Mouse (Mus musculus) forebrain, embryonic 13.5 days (tissue): ENCODE results near the gene R3hdm2. TPM values are rescaled to one million over a fixed set of nuclear protein-coding genes. Genes with fewer than 3 reads are reported as not detected.
A peak's percentile ranks its signal among the peaks of the same experiment; 100 is the strongest.

Source experiments
- ATAC-seq: fragments of 200-750 bp; cut with Nextera tagmentation; 2 replicates; pipeline ENCODE4 v1.8.0; 2017
- H3K27ac ChIP-seq: fragments of 300-500 bp; sonication (generic); 2 replicates; pipeline ENCODE4 v1.5.1; 2015; ENCODE audit warnings: inconsistent platforms, mild to moderate bottlenecking, moderate library complexity
- H3K27me3 ChIP-seq: fragments of 300-500 bp; sonication (generic); 2 replicates; pipeline ENCODE4 v1.6.1; 2015; ENCODE audit warnings: mild to moderate bottlenecking, inconsistent platforms
- H3K36me3 ChIP-seq: fragments of 300-500 bp; sonication (generic); 2 replicates; pipeline ENCODE4 v1.6.1; 2015; ENCODE audit warnings: mild to moderate bottlenecking, inconsistent platforms; ENCODE audit not compliant: poor library complexity, severe bottlenecking
- H3K4me1 ChIP-seq: fragments of 300-500 bp; sonication (generic); 2 replicates; pipeline ENCODE4 v1.6.1; 2015; ENCODE audit warnings: inconsistent platforms
- H3K4me2 ChIP-seq: fragments of 300-500 bp; sonication (generic); 2 replicates; pipeline ENCODE4 v1.6.1; 2015; ENCODE audit warnings: inconsistent platforms, mild to moderate bottlenecking, moderate library complexity
- H3K4me3 ChIP-seq: fragments of 300-500 bp; sonication (generic); 2 replicates; pipeline ENCODE4 v1.5.1; 2015; ENCODE audit warnings: mild to moderate bottlenecking, inconsistent platforms
- H3K9ac ChIP-seq: fragments of 300-500 bp; sonication (generic); 2 replicates; pipeline ENCODE4 v1.6.1; 2015; ENCODE audit warnings: mild to moderate bottlenecking, inconsistent platforms
- H3K9me3 ChIP-seq: fragments of 300-500 bp; sonication (generic); replicated peaks from 2 replicates; pipeline ENCODE4 v1.6.1; 2016; ENCODE audit warnings: inconsistent platforms
- WGBS: fragments of 180-500 bp; shearing (Covaris S2); methylation state at CpG from one replicate; pipeline ENCODE4 v1.1.7; 2015; 5-methylcytosine and 5-hydroxymethylcytosine counted together
- polyA plus RNA-seq: library from polyadenylated mRNA; unstranded; fragments of >200 nt; fragmentation: Nextera tagmentation; extraction: Ambion mirVana; gene quantifications from 2 replicates; pipeline ENCODE4 v1.2.1, GENCODE M21; 2015

R3hdm2 gene
- polyA plus RNA-seq, result 35.7 and 39.3 TPM in 2 replicates

GRCm38 (mm10) chr10:127380251-127380691, at the start of gene R3hdm2:
Gene R3hdm2, plus strand, starts transcription at chr10:127380327.
- peak within 1 kb of the TSS; percentile 73 for H3K4me3 ChIP-seq
- no peaks in the 10 kb centered on the region for H3K27me3 ChIP-seq
- H3K9me3 ChIP-seq, result no peaks in the 10 kb centered on the region
- H3K36me3 ChIP-seq, result no peaks in the 10 kb centered on the region
- H3K9ac ChIP-seq, result peak within 1 kb of the TSS; percentile 81
- peak within 1 kb of the TSS; percentile 86 for H3K27ac ChIP-seq
- peak; percentile 97 for ATAC-seq
- H3K4me1 ChIP-seq, result peaks cover 25% of the 10 kb centered on the region
- WGBS, result 0% methylated on average over 46 of the region's 53 CpGs
- H3K4me2 ChIP-seq, result peak within 1 kb of the TSS; percentile 74

DNA sequence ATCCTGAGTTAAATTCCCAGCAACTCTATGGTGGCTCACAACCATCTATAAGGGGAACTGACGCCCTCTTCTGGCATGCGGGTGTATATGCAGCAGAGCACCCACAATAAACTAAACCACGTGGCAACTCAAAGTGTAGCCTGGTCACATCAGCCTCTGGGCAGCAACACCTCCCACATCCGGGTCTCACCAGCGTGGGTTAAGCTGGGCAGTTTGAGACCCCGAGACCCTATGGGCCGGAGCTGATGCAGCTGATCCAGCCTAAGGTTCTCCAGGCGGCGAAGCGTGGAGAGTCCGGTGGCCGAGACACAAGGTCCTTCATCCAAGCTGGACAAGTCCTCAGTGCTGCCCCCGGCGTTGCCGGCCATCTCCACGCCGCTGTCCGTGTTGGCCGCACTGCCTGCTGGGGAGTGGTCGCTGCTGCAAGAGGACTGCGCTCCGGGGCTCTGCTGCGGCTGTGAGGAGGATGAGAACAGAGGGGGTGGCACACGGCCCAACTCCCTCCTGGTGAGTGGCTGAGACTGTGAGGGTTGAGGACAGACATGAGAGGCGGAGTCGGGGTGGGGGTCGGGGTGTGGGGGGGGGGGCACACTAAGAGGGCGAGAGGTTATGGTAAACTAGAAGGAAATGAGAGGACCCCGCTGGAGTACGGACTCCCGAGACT, 47.8 kb upstream of the R3hdm2 start:
- Histone ChIP-seq H3K36me3 (no peaks in the 10 kb centered on the region), H3K27ac (no peak overlapping the region), H3K4me2 (peak overlapping the region; percentile 53), H3K9me3 (no peaks in the 10 kb centered on the region), H3K4me1 (no peaks in the 10 kb centered on the region), H3K9ac (peak overlapping the region; percentile 26; the same call in 1 of the 2 replicates), H3K27me3 (peaks cover 54% of the 10 kb centered on the region), H3K4me3 (peak overlapping the region; percentile 22)
- WGBS, result 24% methylated on average over 30 of the region's 31 CpGs
- no peak for ATAC-seq

GRCm38 (mm10) chr10:127333152-127333551, 47.0 kb upstream of the R3hdm2 start:
- Histone ChIP-seq H3K9ac (no peak overlapping the region), H3K27ac (no peak overlapping the region), H3K4me3 (no peak overlapping the region), H3K9me3 (no peaks in the 10 kb centered on the region), H3K27me3 (peaks cover 48% of the 10 kb centered on the region), H3K4me1 (no peaks in the 10 kb centered on the region), H3K36me3 (no peaks in the 10 kb centered on the region), H3K4me2 (no peak overlapping the region)
- WGBS, result 70% methylated on average over 5 of the region's 5 CpGs
- ATAC-seq, result no peak

- H3K27me3 ChIP-seq, result peaks cover 39% of the 10 kb centered on the region
- H3K9ac ChIP-seq, result no peak overlapping the region
- H3K4me2 ChIP-seq, result no peak overlapping the region
- H3K36me3 ChIP-seq, result no peaks in the 10 kb centered on the region
- H3K9me3 ChIP-seq, result no peaks in the 10 kb centered on the region
- H3K27ac ChIP-seq, result no peak overlapping the region
- H3K4me1 ChIP-seq, result peaks cover 14% of the 10 kb centered on the region
- no peak overlapping the region for H3K4me3 ChIP-seq
- WGBS, result 61% methylated on average over 1 of the region's 1 CpGs
- ATAC-seq, result no peak
Observed at GRCm38 (mm10) chr10:127335271-127335670, 44.9 kb upstream of the R3hdm2 start.

DNA sequence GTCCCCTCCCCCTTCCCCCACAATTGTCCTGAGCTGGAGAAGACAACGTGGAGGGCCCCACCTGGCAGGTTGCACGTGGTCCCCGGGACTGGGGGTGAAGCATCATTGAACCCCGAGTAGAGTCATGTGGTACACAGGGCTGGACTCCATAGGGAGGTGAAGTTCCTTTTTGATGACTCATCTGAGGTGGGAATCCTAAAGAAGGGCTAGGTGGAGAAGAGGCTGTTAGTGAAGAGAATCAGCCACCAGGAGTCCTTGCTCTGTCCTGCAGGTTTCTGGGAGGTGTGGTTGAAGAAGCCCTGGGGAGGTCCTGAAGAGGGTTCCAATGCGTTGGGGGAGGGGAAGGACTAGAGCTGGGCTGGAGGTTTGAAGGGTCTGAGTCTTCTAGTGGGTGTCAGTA, 43.2 kb upstream of the R3hdm2 start:
- Histone ChIP-seq H3K9me3 (no peaks in the 10 kb centered on the region), H3K36me3 (no peaks in the 10 kb centered on the region), H3K4me3 (no peak overlapping the region), H3K9ac (no peak overlapping the region), H3K27me3 (peaks cover 40% of the 10 kb centered on the region), H3K4me1 (peaks cover 31% of the 10 kb centered on the region), H3K4me2 (no peak overlapping the region), H3K27ac (no peak overlapping the region)
- no peak for ATAC-seq
- 77% methylated on average over 5 of the region's 5 CpGs for WGBS

- no peak overlapping the region for H3K27ac ChIP-seq
- H3K27me3 ChIP-seq, result peaks cover 40% of the 10 kb centered on the region
- H3K4me2 ChIP-seq, result no peak overlapping the region
- peaks cover 37% of the 10 kb centered on the region for H3K4me1 ChIP-seq
- 78% methylated on average over 6 of the region's 6 CpGs for WGBS
- ATAC-seq, result no peak
- H3K36me3 ChIP-seq, result no peaks in the 10 kb centered on the region
- H3K9ac ChIP-seq, result no peak overlapping the region
- no peaks in the 10 kb centered on the region for H3K9me3 ChIP-seq
- no peak overlapping the region for H3K4me3 ChIP-seq
Observed at GRCm38 (mm10) chr10:127337536-127338099, 42.5 kb upstream of the R3hdm2 start.

DNA sequence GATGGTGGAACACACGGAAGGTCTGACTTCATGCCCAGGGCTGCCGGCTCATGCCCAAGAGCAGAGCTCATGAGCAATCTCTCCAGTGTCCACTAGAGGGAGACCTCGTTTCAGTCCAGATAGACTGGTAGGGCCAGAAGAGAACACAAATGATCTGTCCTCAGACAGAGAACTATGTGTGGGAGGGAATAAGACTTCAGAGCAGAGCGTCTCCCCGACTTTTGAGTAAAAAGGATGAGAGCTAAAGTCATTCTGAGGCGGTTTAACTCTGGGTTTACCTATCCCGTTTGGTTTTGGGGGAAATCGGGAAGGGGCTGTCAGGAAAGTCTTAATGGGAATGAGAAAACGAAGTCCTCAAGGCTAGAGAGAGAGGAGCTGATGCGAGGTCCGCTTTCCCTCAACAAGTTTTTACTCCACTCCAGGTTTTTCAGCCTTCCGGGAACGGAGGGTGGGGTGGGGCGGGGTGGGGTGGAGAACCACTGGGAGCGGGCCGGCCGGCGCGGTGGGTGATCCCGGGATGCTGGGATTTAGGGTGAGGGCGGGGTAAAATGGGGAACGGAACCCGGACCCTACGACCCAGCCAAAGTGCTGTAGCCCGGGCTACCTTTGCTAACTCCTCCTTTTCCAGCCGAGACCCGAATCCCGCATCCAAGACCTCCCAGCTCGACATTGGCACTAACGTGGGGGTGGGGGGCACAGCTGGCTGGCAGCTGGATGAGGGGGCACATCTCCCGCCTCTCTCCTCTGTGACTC, 41.0 kb upstream of the R3hdm2 start:
- peak overlapping the region; percentile 40 for H3K4me3 ChIP-seq
- 0% methylated on average over 30 of the region's 31 CpGs for WGBS
- H3K9ac ChIP-seq, result peak overlapping the region; percentile 54; the same call in 1 of the 2 replicates
- peaks cover 40% of the 10 kb centered on the region for H3K27me3 ChIP-seq
- no peaks in the 10 kb centered on the region for H3K9me3 ChIP-seq
- H3K4me2 ChIP-seq, result peak overlapping the region; percentile 73
- peaks cover 37% of the 10 kb centered on the region for H3K4me1 ChIP-seq
- H3K27ac ChIP-seq, result no peak overlapping the region
- peak; percentile 70 for ATAC-seq
- H3K36me3 ChIP-seq, result no peaks in the 10 kb centered on the region

DNA sequence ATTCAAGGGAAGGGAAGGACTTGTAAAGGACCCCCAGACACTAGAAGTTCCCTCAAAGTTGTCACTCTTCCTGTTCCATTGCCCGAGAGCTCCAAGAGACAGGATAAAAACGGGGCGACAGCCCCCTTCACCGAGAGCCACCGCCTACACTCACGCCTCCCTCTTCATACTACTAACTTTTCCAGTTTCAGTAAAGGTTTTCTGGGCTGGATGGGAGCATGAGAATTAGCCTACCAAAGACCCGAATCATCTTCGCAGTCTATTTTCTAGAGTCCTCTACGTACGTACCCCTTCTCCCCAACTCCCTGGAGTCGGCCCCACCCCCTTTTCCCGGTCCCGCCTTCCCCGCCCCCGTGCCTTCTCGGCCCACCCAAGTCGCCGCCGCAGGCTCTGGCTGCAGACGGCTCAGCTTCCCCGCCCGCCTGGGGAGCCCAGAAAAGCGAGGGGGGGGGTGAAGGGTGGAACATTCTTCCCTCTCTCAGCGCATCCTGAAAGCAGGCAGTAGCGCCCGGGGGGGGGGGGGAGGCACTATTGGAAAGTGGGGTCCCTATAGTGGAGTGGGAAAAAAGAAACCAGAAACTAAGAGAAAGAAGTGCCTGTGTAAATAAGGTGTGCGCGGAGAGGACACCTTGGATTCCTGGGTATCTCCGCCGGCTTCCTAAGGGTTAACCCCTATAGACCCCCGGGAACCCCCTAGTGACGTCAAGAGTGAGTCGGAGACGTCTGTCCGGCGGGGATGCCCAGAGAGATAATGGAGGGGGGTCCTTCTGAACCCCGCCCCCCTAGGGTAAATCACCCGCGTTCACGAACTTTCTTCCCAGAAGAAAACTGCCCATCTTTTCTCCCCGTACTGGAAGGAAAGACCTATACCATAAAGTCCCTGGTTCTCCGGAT, 40.2 kb upstream of the R3hdm2 start:
- peak overlapping the region; percentile 73 for H3K4me2 ChIP-seq
- under 1% methylated on average over 42 of the region's 42 CpGs for whole genome bisulfite sequencing
- H3K36me3 ChIP-seq, result no peaks in the 10 kb centered on the region
- H3K27me3 ChIP-seq, result peaks cover 40% of the 10 kb centered on the region
- H3K27ac ChIP-seq, result no peak overlapping the region
- H3K9ac ChIP-seq, result peak overlapping the region; percentile 54; the same call in 1 of the 2 replicates
- peaks cover 37% of the 10 kb centered on the region for H3K4me1 ChIP-seq
- 0 out of 2 replicates have a peak, but pooled peaks cover 2% of the 10 kb centered on the region for H3K9me3 ChIP-seq
- peak; percentile 36 for ATAC-seq
- H3K4me3 ChIP-seq, result peak overlapping the region; percentile 40

DNA sequence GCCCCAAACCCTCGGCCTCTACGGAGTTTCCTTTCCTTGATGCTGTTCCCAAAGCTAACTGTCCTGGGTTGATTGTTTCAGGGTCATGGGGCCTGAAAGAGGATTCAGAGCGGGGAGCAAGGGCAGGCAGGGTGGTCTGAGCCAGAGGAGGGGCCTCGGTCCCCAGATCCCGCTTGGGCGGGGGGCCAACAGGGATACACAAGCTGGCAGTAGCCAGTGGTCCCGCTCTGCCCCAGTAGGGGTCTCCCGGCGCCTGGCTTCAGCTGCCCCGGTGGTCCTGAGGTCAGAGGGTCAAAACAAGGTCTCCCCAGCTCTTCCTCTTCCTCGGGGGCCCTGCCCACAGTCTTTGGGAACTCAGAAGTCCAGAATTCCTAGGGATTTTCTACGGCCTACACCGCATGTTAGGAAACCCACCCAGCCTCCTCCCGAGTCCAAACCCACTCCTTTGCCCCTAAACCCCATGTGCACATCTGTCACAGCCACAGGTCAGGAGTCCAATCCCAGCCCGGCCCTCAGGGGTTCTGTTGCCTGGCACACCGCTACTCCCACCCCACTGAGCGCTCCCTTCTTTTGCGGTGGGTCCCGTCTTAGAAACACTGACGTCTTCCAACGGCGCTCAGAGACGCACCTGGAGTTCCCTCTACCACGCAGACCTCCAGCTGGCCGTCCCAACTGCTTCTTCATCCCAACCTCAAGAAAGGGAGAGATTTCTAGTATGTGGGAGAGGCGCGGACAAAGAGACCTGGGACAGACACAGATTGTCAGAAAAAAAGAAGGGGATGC, 39.4 kb upstream of the R3hdm2 start:
- H3K36me3 ChIP-seq, result no peaks in the 10 kb centered on the region
- H3K4me1 ChIP-seq, result peaks cover 37% of the 10 kb centered on the region
- no peak for ATAC-seq
- WGBS, result under 1% methylated on average over 27 of the region's 27 CpGs
- H3K4me2 ChIP-seq, result peak overlapping the region; percentile 73
- H3K27me3 ChIP-seq, result peaks cover 40% of the 10 kb centered on the region
- 0 out of 2 replicates have a peak, but pooled peaks cover 6% of the 10 kb centered on the region for H3K9me3 ChIP-seq
- no peak overlapping the region; the same call in 1 of the 2 replicates for H3K27ac ChIP-seq
- peak overlapping the region; percentile 40 for H3K4me3 ChIP-seq
- H3K9ac ChIP-seq, result 0 out of 2 replicates have a peak overlapping the region, but pooled peaks have one; percentile 38

GRCm38 (mm10) chr10:127341360-127341690, 38.8 kb upstream of the R3hdm2 start:
- no peak for ATAC-seq

More at GRCm38 (mm10) chr10:127341360-127341690, 38.8 kb upstream of the R3hdm2 start:
- Histone ChIP-seq H3K4me3 (peak overlapping the region; percentile 40), H3K9ac (peak overlapping the region; percentile 26; the same call in 1 of the 2 replicates), H3K36me3 (no peaks in the 10 kb centered on the region), H3K4me2 (peak overlapping the region; percentile 73), H3K4me1 (peaks cover 37% of the 10 kb centered on the region), H3K9me3 (0 out of 2 replicates have a peak, but pooled peaks cover 6% of the 10 kb centered on the region), H3K27ac (no peak overlapping the region; the same call in 1 of the 2 replicates), H3K27me3 (peaks cover 40% of the 10 kb centered on the region)
- WGBS, result 0% methylated on average over 5 of the region's 11 CpGs
